Mouse (Mus musculus): ENCODE measurements around the gene Mecr.

DNA sequence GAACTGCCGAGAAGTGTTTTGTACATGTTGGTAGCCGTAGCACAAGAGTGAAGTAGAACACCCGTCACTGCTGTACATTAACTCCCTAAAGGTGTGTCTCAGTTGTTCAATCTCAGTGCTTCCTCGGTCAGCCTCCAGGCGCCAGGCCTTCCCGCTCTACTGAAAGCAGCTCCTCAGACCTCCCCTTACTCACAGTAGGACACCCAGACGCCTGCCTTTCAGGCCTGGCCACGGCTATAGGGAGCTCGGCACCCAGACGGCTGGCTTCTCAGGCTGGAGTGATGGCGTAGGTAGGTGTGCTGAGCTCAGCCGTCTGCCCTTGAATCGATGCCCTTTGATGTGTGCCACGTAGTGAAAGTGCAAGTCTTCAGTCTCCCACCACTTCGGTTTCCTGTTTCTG, 57.8 kb downstream of the Mecr start:
- TF ChIP-seq POLR2A (IDR thresholded peaks at IDR 0.05; ENCODE audit: low read depth, low read length) (no peak), CTCF (IDR thresholded peaks at IDR 0.05; ENCODE audit: borderline replicate concordance, insufficient read depth, low read length) (no peak)
